Mouse (Mus musculus) MEL (cell line): ENCODE data around the gene Sfrp5.

Experiments
- BHLHE40 ChIP-seq: IDR thresholded peaks from 2 replicates; pipeline ENCODE4 v1.6.1; 2012; ENCODE audit warnings: low read depth, mild to moderate bottlenecking, inconsistent platforms, low read length, improper control_type of control experiment, borderline replicate concordance
- CTCF ChIP-seq, 3 experiments: IDR thresholded peaks in 2 of 3; conservative IDR thresholded peaks in 1 of 3; 2 replicates each; pipeline ENCODE4 v1.5.1; 2011 to 2012; ENCODE audit warnings: low read length in 3 of 3, low read depth in 2 of 3, mild to moderate bottlenecking in 2 of 3, improper control_type of control experiment in 1 of 3, inconsistent platforms in 1 of 3, mixed read lengths in 1 of 3, moderate library complexity in 1 of 3; ENCODE audit not compliant: control insufficient read depth in 1 of 3, insufficient read depth in 1 of 3, poor library complexity in 1 of 3, severe bottlenecking in 1 of 3
- MAZ ChIP-seq: IDR thresholded peaks from 2 replicates; pipeline ENCODE4 v1.6.1; 2012; ENCODE audit warnings: low read depth, mild to moderate bottlenecking, inconsistent platforms, low read length, improper control_type of control experiment
- NELFE ChIP-seq: IDR thresholded peaks from 2 replicates; pipeline ENCODE4 v1.6.1; 2011; ENCODE audit warnings: low read depth, low read length, improper control_type of control experiment
- POLR2A ChIP-seq, 2 experiments: IDR thresholded peaks; 2 replicates each; pipeline ENCODE4 v1.6.1; 2011 to 2012; ENCODE audit warnings: low read length in 2 of 2, mild to moderate bottlenecking in 2 of 2, control low read depth in 1 of 2, improper control_type of control experiment in 1 of 2, low read depth in 1 of 2, moderate library complexity in 1 of 2; ENCODE audit not compliant: control insufficient read depth in 1 of 2, insufficient read depth in 1 of 2, poor library complexity in 1 of 2
- TAL1 ChIP-seq: IDR thresholded peaks from 2 replicates; pipeline ENCODE4 v1.6.1; 2012; ENCODE audit warnings: mild to moderate bottlenecking, inconsistent platforms, low read length, moderate library complexity, mixed read lengths
- TCF12 ChIP-seq: IDR thresholded peaks from 2 replicates; pipeline ENCODE4 v1.6.1; 2014; ENCODE audit warnings: low read depth, mild to moderate bottlenecking, inconsistent platforms, low read length, improper control_type of control experiment, moderate library complexity

DNA sequence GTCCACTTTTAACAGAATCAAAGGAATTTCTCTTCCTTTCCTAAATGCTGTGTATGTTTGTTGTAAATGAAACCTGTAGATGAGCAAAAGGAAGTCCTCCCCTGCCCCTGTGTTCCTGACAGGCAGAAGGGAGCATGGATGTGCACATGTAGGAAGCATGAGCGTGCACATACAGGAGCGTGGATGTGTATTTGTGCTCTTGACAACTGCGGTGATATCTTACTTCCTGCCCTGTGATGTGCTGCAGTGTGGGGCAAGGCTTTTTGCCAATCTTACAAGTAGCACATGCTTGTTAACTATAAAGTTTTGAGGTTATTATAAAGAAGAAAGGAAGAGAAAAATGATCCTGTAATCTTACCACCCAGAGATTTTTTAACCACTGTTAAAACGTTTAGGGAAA lies 12.3 kb downstream of the Sfrp5 start:
- TF ChIP-seq TAL1 (no peak), POLR2A (IDR thresholded peaks at IDR 0.05; ENCODE audit: control insufficient read depth in 1 of 2, insufficient read depth in 1 of 2, low read depth in 1 of 2, low read length in 2 of 2, poor library complexity in 1 of 2) (no peak), BHLHE40 (no peak), NELFE (no peak), TCF12 (no peak), CTCF (IDR thresholded peaks at IDR 0.05 in 2 of 3, conservative IDR thresholded peaks at IDR 0.05 in 1 of 3; ENCODE audit: control insufficient read depth in 1 of 3, insufficient read depth in 1 of 3, low read depth in 2 of 3, low read length in 3 of 3, poor library complexity in 1 of 3, severe bottlenecking in 1 of 3) (no peak), MAZ (no peak)
